Mouse (Mus musculus) lung, postnatal 0 days (tissue): ENCODE measurements around the gene Nprl2.

Experiments
- CTCF ChIP-seq: IDR thresholded peaks from 2 replicates; pipeline ENCODE4 v1.5.1; 2016; ENCODE audit warnings: antibody characterized with exemption, mild to moderate bottlenecking
- EP300 ChIP-seq: IDR thresholded peaks from 2 replicates; pipeline ENCODE4 v1.6.1; 2016; ENCODE audit warnings: antibody characterized with exemption, mild to moderate bottlenecking, control low read depth

GRCm38 (mm10) chr9:107520331-107520730, 21.7 kb upstream of the Nprl2 start:
- TF ChIP-seq CTCF: no peak
- no peak for TF ChIP-seq EP300
